Mouse (Mus musculus): ENCODE measurements around the gene Tmem170. TPM values are rescaled to one million over a fixed set of nuclear protein-coding genes. Genes with fewer than 3 reads are reported as not detected.
"Not testable (repeated sequence)": the region's sequence is repeated elsewhere in the genome, so short reads cannot be mapped to it uniquely, and the experiment has no call there.

The Tmem170 gene
- polyA plus RNA-seq, 1 experiment, result 2.6 TPM

DNA sequence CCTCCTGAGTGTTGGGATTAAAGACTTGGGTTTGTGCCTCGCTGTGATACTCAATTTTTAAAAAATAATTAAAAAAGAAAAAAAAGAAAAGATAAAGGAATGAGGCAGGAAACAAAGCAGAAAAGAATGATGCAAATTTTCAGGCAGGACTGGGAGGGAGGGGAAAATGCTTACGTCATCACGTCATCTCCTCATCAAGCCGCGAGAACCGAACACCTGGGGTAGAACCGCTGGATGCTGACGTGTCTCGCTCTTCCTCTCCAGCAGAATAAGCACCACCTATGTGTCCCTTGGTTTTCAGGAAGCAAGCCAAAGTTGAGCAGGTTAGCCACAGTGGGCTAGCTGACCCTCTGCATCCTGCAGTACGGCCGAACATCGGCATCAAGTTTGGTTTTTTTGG lies 20.6 kb downstream of the Tmem170 start:
- TF ChIP-seq POLR2A (IDR thresholded peaks at IDR 0.05; ENCODE audit: borderline replicate concordance, low read depth, low read length), result no peak
- no peak for TF ChIP-seq CTCF (IDR thresholded peaks at IDR 0.05; ENCODE audit: low read depth, low read length)
- no peak overlapping the region for H3K4me3 ChIP-seq (ENCODE audit: insufficient read depth, low read length)
- H3K27ac ChIP-seq (ENCODE audit: insufficient read depth, low read depth, low read length), result no peak overlapping the region
- H3K4me1 ChIP-seq (ENCODE audit: control insufficient read depth, insufficient read depth, low read length), result peaks cover 7% of the 10 kb centered on the region; the same call in 1 of the 2 replicates

DNA sequence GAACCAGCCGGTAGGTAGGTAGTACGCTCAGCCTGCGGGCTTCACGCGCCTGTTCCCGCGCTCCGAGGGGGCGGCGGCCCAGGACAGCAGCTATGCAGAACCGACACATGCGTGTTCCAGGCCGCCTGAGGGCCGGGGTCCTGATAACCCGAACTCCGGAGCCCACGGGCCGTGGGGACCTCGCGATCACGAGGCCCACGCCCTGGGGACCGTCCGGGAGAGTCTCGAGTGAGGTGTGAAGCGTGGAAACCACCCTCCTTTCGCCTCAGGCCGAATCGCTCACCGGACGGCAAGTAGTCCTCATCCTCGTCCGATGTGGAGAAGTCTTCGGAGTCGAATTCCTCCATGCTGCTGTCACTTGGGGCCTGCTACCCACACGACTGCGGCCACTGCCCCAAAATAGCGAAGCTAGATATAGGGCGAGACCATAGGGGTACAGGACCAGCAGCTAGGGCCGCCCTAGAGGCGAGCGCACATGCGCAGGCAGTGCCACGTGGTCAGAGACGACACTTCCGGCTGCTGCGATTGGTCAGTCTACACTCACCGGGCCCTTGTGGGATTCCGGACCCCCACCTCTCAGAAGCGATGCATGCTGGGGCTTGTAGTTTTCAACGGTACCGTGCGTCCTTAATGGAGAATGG lies 22.6 kb downstream of the Tmem170 start, which contains the start of gene Cfdp1:
Gene Cfdp1 (minus strand): TSS at position 431 of the 641 bp plus-strand sequence.
- no peak for TF ChIP-seq POLR2A (IDR thresholded peaks at IDR 0.05; ENCODE audit: borderline replicate concordance, low read depth, low read length)
- no peak for TF ChIP-seq CTCF (IDR thresholded peaks at IDR 0.05; ENCODE audit: low read depth, low read length)
- peak within 1 kb of the TSS; percentile 70 for H3K4me3 ChIP-seq (ENCODE audit: insufficient read depth, low read length)
- no peak within 1 kb of the TSS for H3K27ac ChIP-seq (ENCODE audit: insufficient read depth, low read depth, low read length)
- peaks cover 7% of the 10 kb centered on the region for H3K4me1 ChIP-seq (ENCODE audit: control insufficient read depth, insufficient read depth, low read length)

DNA sequence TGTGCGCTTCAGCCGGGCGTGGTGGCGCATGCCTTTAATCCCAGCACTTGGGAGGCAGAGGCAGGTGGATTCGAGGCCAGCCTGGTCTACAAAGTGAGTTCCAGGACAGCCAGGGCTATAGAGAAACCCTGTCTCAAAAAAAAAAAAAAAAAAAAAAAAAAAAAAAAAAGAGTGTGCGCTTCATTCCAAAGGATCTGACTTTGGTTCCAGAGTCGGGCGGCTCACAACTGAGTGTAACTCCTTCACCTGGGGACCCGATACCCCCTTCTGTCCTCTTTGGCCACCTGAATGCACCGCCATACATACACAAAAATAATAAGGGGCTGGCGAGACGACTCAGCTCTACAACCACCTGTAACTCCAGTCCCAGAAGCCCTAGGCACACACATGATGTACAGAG lies 23.3 kb downstream of the Tmem170 start:
- H3K4me3 ChIP-seq (ENCODE audit: insufficient read depth, low read length), result peak overlapping the region; percentile 70
- H3K4me1 ChIP-seq (ENCODE audit: control insufficient read depth, insufficient read depth, low read length); H3K27ac ChIP-seq (ENCODE audit: insufficient read depth, low read depth, low read length): not testable (repeated sequence)

- TF ChIP-seq POLR2A (IDR thresholded peaks at IDR 0.05; ENCODE audit: borderline replicate concordance, low read depth, low read length) (no peak), CTCF (IDR thresholded peaks at IDR 0.05; ENCODE audit: low read depth, low read length) (no peak)
- Histone ChIP-seq H3K27ac (ENCODE audit: insufficient read depth, low read depth, low read length) (no peak overlapping the region), H3K4me3 (ENCODE audit: insufficient read depth, low read length) (no peak overlapping the region), H3K4me1 (ENCODE audit: control insufficient read depth, insufficient read depth, low read length) (peaks cover 2% of the 10 kb centered on the region; the same call in 1 of the 2 replicates)
These were observed 29.8 kb downstream of the Tmem170 start for GRCm38 (mm10) chr8:111846746-111847145.

- no peaks in the 10 kb centered on the region for H3K4me1 ChIP-seq (ENCODE audit: control insufficient read depth, insufficient read depth, low read length)
- H3K27ac ChIP-seq (ENCODE audit: insufficient read depth, low read depth, low read length), result no peak overlapping the region
- TF ChIP-seq CTCF (IDR thresholded peaks at IDR 0.05; ENCODE audit: low read depth, low read length) (no peak), POLR2A (IDR thresholded peaks at IDR 0.05; ENCODE audit: borderline replicate concordance, low read depth, low read length) (no peak)
- no peak overlapping the region for H3K4me3 ChIP-seq (ENCODE audit: insufficient read depth, low read length)
These were observed 41.0 kb downstream of the Tmem170 start for GRCm38 (mm10) chr8:111835540-111835939.

DNA sequence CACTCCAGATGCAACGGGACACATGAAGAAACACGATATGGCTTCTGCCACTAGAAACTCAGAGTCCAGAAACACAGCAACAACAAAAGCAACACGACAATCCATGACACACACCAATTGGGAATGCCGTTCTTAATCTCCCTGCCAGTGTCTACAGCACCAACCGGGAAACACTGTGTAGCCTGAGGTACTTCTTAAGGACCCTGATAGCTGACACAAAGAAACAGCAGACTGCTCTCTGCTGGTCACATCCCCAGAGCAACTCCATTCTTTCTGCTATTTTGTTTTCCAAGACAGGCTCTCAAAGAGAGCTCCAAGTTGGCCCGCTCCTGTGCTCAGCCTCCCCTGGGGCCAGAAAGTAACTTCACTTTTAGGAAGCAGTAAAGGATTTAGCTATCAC lies 42.5 kb downstream of the Tmem170 start:
- H3K4me1 ChIP-seq (ENCODE audit: control insufficient read depth, insufficient read depth, low read length), result no peaks in the 10 kb centered on the region
- no peak overlapping the region for H3K27ac ChIP-seq (ENCODE audit: insufficient read depth, low read depth, low read length)
- H3K4me3 ChIP-seq (ENCODE audit: insufficient read depth, low read length), result no peak overlapping the region
- no peak for TF ChIP-seq CTCF (IDR thresholded peaks at IDR 0.05; ENCODE audit: low read depth, low read length)
- no peak for TF ChIP-seq POLR2A (IDR thresholded peaks at IDR 0.05; ENCODE audit: borderline replicate concordance, low read depth, low read length)

GRCm38 (mm10) chr8:111832983-111833382 lies 43.6 kb downstream of the Tmem170 start:
- no peaks in the 10 kb centered on the region for H3K4me1 ChIP-seq (ENCODE audit: control insufficient read depth, insufficient read depth, low read length)
- H3K27ac ChIP-seq (ENCODE audit: insufficient read depth, low read depth, low read length), result no peak overlapping the region
- no peak overlapping the region for H3K4me3 ChIP-seq (ENCODE audit: insufficient read depth, low read length)
- no peak for TF ChIP-seq POLR2A (IDR thresholded peaks at IDR 0.05; ENCODE audit: borderline replicate concordance, low read depth, low read length)

- no peak overlapping the region for H3K27ac ChIP-seq (ENCODE audit: insufficient read depth, low read depth, low read length)
- no peaks in the 10 kb centered on the region for H3K4me1 ChIP-seq (ENCODE audit: control insufficient read depth, insufficient read depth, low read length)
- no peak overlapping the region for H3K4me3 ChIP-seq (ENCODE audit: insufficient read depth, low read length)
- TF ChIP-seq POLR2A (IDR thresholded peaks at IDR 0.05; ENCODE audit: borderline replicate concordance, low read depth, low read length) (no peak), CTCF (IDR thresholded peaks at IDR 0.05; ENCODE audit: low read depth, low read length) (no peak)
These were observed 44.6 kb downstream of the Tmem170 start for GRCm38 (mm10) chr8:111831996-111832395.

- no peak for TF ChIP-seq CTCF (IDR thresholded peaks at IDR 0.05; ENCODE audit: low read depth, low read length)
- no peak overlapping the region for H3K4me3 ChIP-seq (ENCODE audit: insufficient read depth, low read length)
- no peak overlapping the region for H3K27ac ChIP-seq (ENCODE audit: insufficient read depth, low read depth, low read length)
- no peaks in the 10 kb centered on the region for H3K4me1 ChIP-seq (ENCODE audit: control insufficient read depth, insufficient read depth, low read length)
These were observed 48.0 kb downstream of the Tmem170 start for GRCm38 (mm10) chr8:111828595-111828994.

DNA sequence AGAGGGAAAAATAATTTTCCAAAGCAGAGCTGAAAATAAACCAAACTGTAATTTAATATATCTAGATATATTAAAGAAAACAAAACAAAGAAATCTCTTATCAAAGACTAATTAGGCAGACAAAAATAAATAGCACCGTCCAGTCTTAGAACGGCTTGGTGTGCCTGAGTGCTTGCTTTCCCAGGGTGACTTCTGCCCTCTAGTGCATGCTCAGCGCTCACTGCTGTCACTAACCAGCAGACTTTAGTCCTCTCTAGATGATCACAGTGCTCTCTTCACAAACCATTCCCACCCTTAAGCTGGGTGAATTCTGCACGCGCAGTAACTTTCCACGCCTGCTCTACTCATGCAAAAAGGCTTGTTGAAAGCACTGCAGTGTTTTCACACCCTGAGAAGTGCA lies 51.3 kb downstream of the Tmem170 start:
- H3K27ac ChIP-seq (ENCODE audit: insufficient read depth, low read depth, low read length), result no peak overlapping the region
- TF ChIP-seq POLR2A (IDR thresholded peaks at IDR 0.05; ENCODE audit: borderline replicate concordance, low read depth, low read length) (no peak), CTCF (IDR thresholded peaks at IDR 0.05; ENCODE audit: low read depth, low read length) (no peak)
- H3K4me1 ChIP-seq (ENCODE audit: control insufficient read depth, insufficient read depth, low read length), result peaks cover 14% of the 10 kb centered on the region
- no peak overlapping the region for H3K4me3 ChIP-seq (ENCODE audit: insufficient read depth, low read length)

DNA sequence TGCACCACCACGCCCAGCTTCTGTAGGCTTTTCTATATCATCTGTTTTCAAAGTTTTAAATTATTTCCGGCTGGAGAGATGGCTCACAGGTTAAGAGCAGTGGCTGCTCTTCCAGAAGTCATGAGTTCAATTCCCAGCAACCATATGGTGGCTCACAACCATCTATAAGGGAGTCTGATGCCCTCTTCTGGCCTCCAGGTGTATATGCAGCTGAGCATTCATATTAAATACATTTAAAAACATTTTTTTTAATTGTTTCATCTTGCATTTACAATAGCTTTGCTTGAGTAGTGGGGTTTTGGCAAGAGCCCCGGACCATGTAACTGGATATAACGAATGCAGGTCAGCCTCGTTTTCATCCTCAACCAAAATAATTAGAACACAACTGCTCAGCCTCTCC lies 52.2 kb downstream of the Tmem170 start:
- no peak overlapping the region for H3K4me3 ChIP-seq (ENCODE audit: insufficient read depth, low read length)
- TF ChIP-seq CTCF (IDR thresholded peaks at IDR 0.05; ENCODE audit: low read depth, low read length), result no peak
- no peak for TF ChIP-seq POLR2A (IDR thresholded peaks at IDR 0.05; ENCODE audit: borderline replicate concordance, low read depth, low read length)
- H3K4me1 ChIP-seq (ENCODE audit: control insufficient read depth, insufficient read depth, low read length), result peaks cover 16% of the 10 kb centered on the region

More for the DNA sequence above, 52.2 kb downstream of the Tmem170 start:
- no peak overlapping the region for H3K27ac ChIP-seq (ENCODE audit: insufficient read depth, low read depth, low read length)
